Mouse (Mus musculus) stomach, embryonic 15.5 days (tissue): ENCODE measurements at regions not wholly inside any gene's neighbourhood (a gene's known extent, or its start where the extent isn't known, plus 50 kb on each side); places are given as distances from the start of the nearest gene placed in this dataset.

Experiments
- ATAC-seq: fragments of 200-750 bp; cut with Nextera tagmentation; 2 replicates; pipeline ENCODE4 v1.8.0; 2017; ENCODE audit warnings: low read depth, moderate number of reproducible peaks, moderate TSS enrichment; ENCODE audit not compliant: insufficient read depth, low FRiP score
- H3K27ac ChIP-seq: fragments of 300-500 bp; sonication (generic); 2 replicates; pipeline ENCODE4 v1.5.1; 2015; ENCODE audit warnings: mild to moderate bottlenecking, inconsistent platforms
- H3K27me3 ChIP-seq: fragments of 300-500 bp; sonication (generic); replicated peaks from 2 replicates; pipeline ENCODE4 v1.6.1; 2015; ENCODE audit warnings: inconsistent platforms
- H3K36me3 ChIP-seq: fragments of 300-500 bp; sonication (generic); 2 replicates; pipeline ENCODE4 v1.6.1; 2015; ENCODE audit warnings: inconsistent platforms
- H3K4me1 ChIP-seq: fragments of 300-500 bp; sonication (generic); 2 replicates; pipeline ENCODE4 v1.6.1; 2015; ENCODE audit warnings: inconsistent platforms
- H3K4me2 ChIP-seq: fragments of 300-500 bp; sonication (generic); 2 replicates; pipeline ENCODE4 v1.6.1; 2015; ENCODE audit warnings: mild to moderate bottlenecking, inconsistent platforms
- H3K4me3 ChIP-seq: fragments of 300-500 bp; sonication (generic); replicated peaks from 2 replicates; pipeline ENCODE4 v1.5.1; 2015; ENCODE audit warnings: inconsistent platforms
- H3K9ac ChIP-seq: fragments of 300-500 bp; sonication (generic); 2 replicates; pipeline ENCODE4 v1.6.1; 2015; ENCODE audit warnings: inconsistent platforms
- H3K9me3 ChIP-seq: fragments of 300-500 bp; sonication (generic); 2 replicates; pipeline ENCODE4 v1.6.1; 2016; ENCODE audit warnings: inconsistent platforms
- WGBS: fragments of 180-500 bp; shearing (Covaris S2); methylation state at CpG from one replicate; pipeline ENCODE4 v1.1.7; 2015; 5-methylcytosine and 5-hydroxymethylcytosine counted together

DNA sequence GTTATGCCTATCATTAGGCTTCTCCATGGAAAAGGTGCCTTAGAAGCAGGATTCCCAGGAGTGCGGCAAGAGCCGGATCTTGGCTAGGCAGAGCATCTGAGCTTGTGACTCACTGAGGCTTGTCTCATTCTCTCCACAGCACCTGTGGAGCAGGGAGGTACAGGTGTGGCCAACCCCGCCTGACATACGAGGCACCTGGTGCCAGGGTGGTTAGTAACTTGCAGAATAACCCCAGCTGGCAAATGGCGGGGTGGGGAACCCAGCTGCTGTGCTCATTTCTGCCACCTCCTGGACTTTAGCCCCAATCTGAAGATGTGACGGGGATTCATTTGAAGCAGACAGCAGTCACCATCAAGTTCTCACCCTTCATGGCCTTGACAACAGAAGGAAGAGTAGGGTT is 96.2 kb downstream of the Pdgfra start:
- Histone ChIP-seq H3K27me3 (no peaks in the 10 kb centered on the region), H3K4me3 (no peak overlapping the region), H3K36me3 (no peaks in the 10 kb centered on the region), H3K27ac (no peak overlapping the region), H3K9ac (no peak overlapping the region), H3K4me1 (no peaks in the 10 kb centered on the region), H3K4me2 (no peak overlapping the region), H3K9me3 (no peaks in the 10 kb centered on the region)
- ATAC-seq: no peak
- WGBS: 84% methylated on average over 6 of the region's 6 CpGs

DNA sequence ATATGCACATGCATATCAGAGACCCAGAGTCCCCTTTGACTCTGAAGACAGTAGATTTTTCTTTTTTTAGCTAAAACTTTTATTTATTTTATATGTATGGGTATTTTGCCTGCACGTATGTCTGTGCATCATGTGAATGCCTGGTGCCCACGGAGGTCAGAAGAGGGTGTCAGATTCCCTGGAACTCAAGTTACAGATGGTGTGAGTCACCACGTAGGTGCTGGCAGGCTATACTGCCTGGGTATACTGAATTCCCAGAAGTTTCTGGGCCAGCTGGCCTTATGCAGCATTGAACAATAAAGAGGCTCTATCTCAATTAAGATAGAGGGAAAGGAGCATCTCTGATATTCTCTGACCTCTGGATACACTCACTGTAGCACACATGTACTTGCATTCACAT is 97.6 kb downstream of the Pdgfra start:
- WGBS: 81% methylated on average over 3 of the region's 3 CpGs
- H3K9ac ChIP-seq: no peak overlapping the region
- H3K4me1 ChIP-seq: no peaks in the 10 kb centered on the region
- no peaks in the 10 kb centered on the region for H3K9me3 ChIP-seq
- H3K4me2 ChIP-seq: no peak overlapping the region
- H3K27me3 ChIP-seq: no peaks in the 10 kb centered on the region
- no peaks in the 10 kb centered on the region for H3K36me3 ChIP-seq
- no peak overlapping the region for H3K27ac ChIP-seq
- no peak for ATAC-seq
- no peak overlapping the region for H3K4me3 ChIP-seq

DNA sequence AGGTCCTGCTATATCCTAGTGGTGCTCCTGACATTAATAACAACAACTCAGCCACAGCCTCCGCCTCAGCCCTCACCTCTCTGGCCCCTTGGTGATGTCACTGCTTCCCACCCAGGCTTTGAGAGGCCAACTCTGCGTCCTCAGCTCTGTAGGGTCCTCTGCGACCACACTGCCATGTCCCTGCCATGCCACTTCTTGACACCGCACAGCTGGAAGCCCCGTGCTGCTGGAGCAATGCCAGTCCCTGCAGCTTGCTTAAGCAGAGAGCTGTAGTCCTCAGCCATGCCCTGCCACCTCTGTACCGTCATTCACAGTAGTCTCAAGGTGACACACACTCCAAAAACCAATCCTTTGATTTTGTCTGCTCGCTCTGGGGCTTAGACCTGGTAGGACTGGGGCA is 101.3 kb downstream of the Pdgfra start:
- 57% methylated on average over 7 of the region's 7 CpGs for WGBS
- no peaks in the 10 kb centered on the region for H3K27me3 ChIP-seq
- H3K27ac ChIP-seq: no peak overlapping the region
- ATAC-seq: no peak
- no peaks in the 10 kb centered on the region for H3K9me3 ChIP-seq
- H3K4me3 ChIP-seq: no peak overlapping the region
- H3K4me1 ChIP-seq: no peaks in the 10 kb centered on the region
- H3K4me2 ChIP-seq: no peak overlapping the region
- H3K36me3 ChIP-seq: no peaks in the 10 kb centered on the region
- no peak overlapping the region for H3K9ac ChIP-seq

DNA sequence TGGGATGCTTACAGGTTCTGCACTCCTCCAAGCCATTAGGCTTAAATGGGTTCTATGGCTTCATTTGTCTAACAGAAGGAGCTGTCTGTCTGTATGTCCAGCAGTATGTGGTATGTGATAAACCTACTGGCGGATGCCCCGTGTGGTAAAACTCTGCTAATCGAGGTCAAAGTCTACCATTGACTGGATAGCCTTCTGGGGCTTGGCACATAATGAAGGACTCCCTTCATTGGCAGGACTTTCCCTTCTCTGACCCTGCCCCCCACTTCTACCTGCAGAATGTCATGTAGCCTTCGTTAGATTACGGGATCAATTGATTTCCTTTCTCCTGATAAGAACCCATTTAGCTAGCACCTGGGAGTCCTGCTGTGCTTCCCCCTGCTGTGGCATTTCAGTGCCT is 101.7 kb downstream of the Pdgfra start:
- Histone ChIP-seq H3K4me3 (no peak overlapping the region), H3K9ac (no peak overlapping the region), H3K36me3 (no peaks in the 10 kb centered on the region), H3K27ac (no peak overlapping the region), H3K9me3 (no peaks in the 10 kb centered on the region), H3K4me1 (no peaks in the 10 kb centered on the region), H3K4me2 (no peak overlapping the region), H3K27me3 (no peaks in the 10 kb centered on the region)
- peak; percentile 35; the same call in 1 of the 2 replicates for ATAC-seq
- WGBS: 69% methylated on average over 5 of the region's 5 CpGs

DNA sequence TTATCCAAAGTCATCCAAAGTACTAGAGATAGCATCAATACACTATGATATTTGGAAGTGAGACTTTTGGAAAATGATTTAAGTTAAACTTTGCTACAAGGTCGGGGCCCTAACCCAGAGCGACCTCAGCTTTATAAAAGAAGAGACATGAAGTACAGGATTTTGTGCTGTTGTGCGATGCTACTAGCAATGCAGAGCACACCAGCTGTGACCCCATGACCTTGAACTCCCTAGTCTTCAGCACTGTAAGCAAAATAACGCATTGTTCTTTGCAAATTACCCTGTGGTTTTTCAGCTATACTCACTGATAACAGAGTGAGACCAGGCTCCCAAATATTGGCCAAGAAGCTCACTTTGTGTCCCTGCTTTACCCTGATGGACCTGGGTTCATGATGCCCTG is 104.1 kb downstream of the Pdgfra start:
- no peak for ATAC-seq
- no peak overlapping the region for H3K4me2 ChIP-seq
- no peaks in the 10 kb centered on the region for H3K36me3 ChIP-seq
- 67% methylated on average over 4 of the region's 4 CpGs for WGBS
- no peaks in the 10 kb centered on the region for H3K9me3 ChIP-seq
- no peaks in the 10 kb centered on the region for H3K27me3 ChIP-seq
- no peak overlapping the region for H3K4me3 ChIP-seq
- no peak overlapping the region for H3K27ac ChIP-seq
- H3K9ac ChIP-seq: no peak overlapping the region
- H3K4me1 ChIP-seq: no peaks in the 10 kb centered on the region

DNA sequence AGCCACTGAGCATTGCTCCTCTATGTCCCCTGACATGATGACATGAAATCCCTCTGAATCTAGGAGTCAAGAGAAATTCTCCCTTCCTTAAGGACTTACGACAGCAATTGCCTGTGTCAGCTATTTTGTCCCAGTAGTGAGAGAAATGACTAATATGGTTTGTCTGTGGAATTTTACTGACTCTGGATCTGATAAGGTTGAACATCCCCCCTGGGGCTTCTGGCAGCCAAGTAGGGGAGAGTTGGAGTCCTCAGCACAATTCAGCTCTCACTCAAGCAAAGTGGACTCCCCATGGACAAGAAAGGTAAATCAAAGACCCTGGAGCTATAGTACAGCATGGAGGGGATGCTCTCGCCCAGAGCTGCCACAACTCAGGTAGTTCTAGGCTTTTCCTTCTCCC is 105.0 kb downstream of the Pdgfra start:
- H3K4me2 ChIP-seq: no peak overlapping the region
- no peaks in the 10 kb centered on the region for H3K4me1 ChIP-seq
- H3K4me3 ChIP-seq: no peak overlapping the region
- ATAC-seq: no peak
- H3K9me3 ChIP-seq: no peaks in the 10 kb centered on the region
- H3K9ac ChIP-seq: no peak overlapping the region
- no peak overlapping the region for H3K27ac ChIP-seq
- H3K36me3 ChIP-seq: no peaks in the 10 kb centered on the region
- WGBS: 84% methylated on average over 2 of the region's 2 CpGs
- no peaks in the 10 kb centered on the region for H3K27me3 ChIP-seq

DNA sequence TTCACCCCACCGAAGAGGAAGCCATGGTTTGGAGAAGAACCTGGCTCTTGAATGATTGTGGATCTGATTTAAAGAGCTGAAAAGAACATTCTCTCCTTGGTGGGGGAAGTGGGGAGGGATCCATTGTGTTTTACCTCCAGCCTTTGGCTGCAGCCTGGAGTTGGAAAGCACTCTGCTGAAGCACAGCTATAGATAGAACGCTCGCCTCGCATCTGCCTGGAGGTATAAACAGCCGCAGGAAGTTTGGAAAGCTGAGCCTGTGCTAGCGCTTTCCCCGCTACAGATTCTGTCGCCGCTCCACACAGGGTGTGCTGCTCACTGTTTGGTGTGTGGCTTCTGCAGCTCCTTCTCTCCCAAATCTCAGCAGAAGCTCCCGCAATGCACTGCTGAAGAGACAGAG is 108.2 kb downstream of the Pdgfra start:
- no peaks in the 10 kb centered on the region for H3K4me1 ChIP-seq
- ATAC-seq: no peak

DNA sequence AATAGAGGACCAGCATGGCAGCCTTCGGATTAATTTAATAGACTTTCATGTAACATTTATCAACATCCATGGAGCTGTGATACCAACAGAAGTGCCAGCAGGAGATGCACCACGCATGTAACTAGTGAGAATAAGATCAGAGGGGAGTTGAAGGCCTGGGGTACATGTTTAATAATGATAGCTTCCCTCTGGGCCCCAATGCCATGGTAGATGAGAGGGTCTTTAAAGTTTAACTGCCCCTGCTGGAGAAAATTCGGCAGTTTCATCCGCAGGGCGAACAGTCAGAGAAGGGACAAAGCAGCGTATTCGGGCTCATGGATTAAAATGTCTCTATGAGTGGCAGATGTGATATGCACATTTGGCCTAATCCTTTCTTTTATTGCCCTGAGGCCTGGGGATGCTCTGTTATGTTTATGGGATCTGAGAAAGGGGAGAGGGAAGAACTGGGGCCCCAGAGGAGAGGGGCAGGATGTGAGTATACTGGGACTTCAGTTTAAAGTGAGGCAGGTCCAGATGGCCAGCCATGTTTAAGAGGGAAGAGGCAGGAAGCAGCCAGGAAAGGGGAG is 114.1 kb downstream of the Pdgfra start:
- H3K27ac ChIP-seq: no peak overlapping the region
- ATAC-seq: no peak
- H3K27me3 ChIP-seq: no peaks in the 10 kb centered on the region
- H3K4me1 ChIP-seq: no peaks in the 10 kb centered on the region
- H3K36me3 ChIP-seq: no peaks in the 10 kb centered on the region
- H3K4me2 ChIP-seq: no peak overlapping the region
- H3K9me3 ChIP-seq: no peaks in the 10 kb centered on the region
- no peak overlapping the region for H3K4me3 ChIP-seq
- WGBS: 79% methylated on average over 7 of the region's 7 CpGs
- H3K9ac ChIP-seq: no peak overlapping the region

More for the DNA sequence above, 108.2 kb downstream of the Pdgfra start:
- 46% methylated on average over 10 of the region's 10 CpGs for WGBS
- no peak overlapping the region for H3K4me2 ChIP-seq
- H3K27ac ChIP-seq: no peak overlapping the region
- no peak overlapping the region for H3K4me3 ChIP-seq
- no peak overlapping the region for H3K9ac ChIP-seq
- H3K36me3 ChIP-seq: no peaks in the 10 kb centered on the region
- H3K9me3 ChIP-seq: no peaks in the 10 kb centered on the region
- H3K27me3 ChIP-seq: no peaks in the 10 kb centered on the region

DNA sequence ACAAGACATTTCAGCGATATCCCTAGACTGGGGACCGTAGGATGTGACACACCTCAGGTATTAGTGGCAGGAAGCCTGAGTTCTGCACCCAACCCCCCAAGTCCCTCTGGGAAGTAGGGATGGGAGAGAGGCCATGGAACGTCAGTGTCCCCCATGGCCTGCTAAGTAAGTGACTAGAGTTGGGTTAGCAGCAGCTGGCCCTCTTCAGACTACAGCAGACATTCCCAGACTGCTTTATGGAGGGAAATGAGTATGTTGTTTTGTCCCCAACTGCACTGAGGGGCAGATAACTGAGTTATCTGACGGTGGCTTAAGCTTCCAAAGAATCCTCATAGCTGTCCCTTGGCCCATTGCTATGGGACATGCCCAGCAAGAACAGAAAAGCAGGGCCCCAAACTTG is 114.8 kb downstream of the Pdgfra start:
- no peaks in the 10 kb centered on the region for H3K36me3 ChIP-seq
- no peak overlapping the region for H3K4me3 ChIP-seq
- no peaks in the 10 kb centered on the region for H3K4me1 ChIP-seq
- no peak overlapping the region for H3K27ac ChIP-seq
- ATAC-seq: no peak
- no peak overlapping the region for H3K9ac ChIP-seq
- H3K9me3 ChIP-seq: no peaks in the 10 kb centered on the region
- WGBS: 57% methylated on average over 4 of the region's 4 CpGs
- H3K27me3 ChIP-seq: no peaks in the 10 kb centered on the region
- H3K4me2 ChIP-seq: no peak overlapping the region

DNA sequence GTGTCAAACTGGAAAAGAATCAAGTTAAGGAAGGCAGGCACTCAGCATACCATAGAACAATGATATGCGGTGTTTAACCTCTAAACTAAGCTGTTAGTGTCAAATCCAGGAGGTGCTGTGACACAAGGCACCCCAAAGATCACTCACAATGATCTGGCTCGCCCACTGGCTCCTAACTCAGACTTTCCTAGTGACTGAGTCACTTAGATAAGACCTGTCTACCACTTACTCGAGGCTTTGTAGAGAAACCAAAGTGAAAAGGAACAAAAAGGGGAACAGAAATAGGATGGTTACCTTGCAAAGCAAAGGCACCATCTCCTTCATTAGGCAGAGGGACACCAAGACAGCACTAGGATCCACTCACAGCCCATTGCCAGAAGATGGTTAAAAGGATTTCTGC is 115.7 kb downstream of the Pdgfra start:
- no peaks in the 10 kb centered on the region for H3K9me3 ChIP-seq
- no peak overlapping the region for H3K4me3 ChIP-seq
- H3K9ac ChIP-seq: no peak overlapping the region
- no peaks in the 10 kb centered on the region for H3K36me3 ChIP-seq
- ATAC-seq: no peak
- H3K27ac ChIP-seq: no peak overlapping the region
- no peak overlapping the region for H3K4me2 ChIP-seq
- no peaks in the 10 kb centered on the region for H3K27me3 ChIP-seq
- no peaks in the 10 kb centered on the region for H3K4me1 ChIP-seq
- WGBS: 78% methylated on average over 3 of the region's 3 CpGs

DNA sequence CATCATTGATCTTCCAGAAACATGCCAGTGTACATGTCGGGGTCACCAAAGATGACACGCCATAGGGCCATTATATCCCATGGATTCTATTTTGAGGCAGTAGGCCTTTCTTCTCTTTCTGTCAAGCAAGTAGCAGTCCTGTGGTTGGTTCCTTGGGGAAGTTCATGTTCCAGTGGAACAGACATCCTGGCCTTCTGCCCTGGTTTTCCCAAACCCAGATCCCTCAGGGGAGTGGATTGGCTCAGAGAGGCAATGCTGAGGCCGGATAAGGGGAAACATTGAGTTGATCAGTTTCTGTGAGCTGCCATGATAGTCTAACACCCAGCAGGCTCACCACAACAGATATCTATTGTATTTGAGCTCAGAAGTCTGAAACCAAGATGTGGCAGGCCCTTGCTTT is 125.9 kb downstream of the Pdgfra start:
- no peaks in the 10 kb centered on the region for H3K9me3 ChIP-seq
- H3K4me2 ChIP-seq: no peak overlapping the region
- H3K36me3 ChIP-seq: no peaks in the 10 kb centered on the region
- H3K9ac ChIP-seq: no peak overlapping the region
- H3K4me3 ChIP-seq: no peak overlapping the region
- H3K27me3 ChIP-seq: no peaks in the 10 kb centered on the region
- no peak for ATAC-seq
- H3K4me1 ChIP-seq: no peaks in the 10 kb centered on the region
- 87% methylated on average over 3 of the region's 3 CpGs for WGBS
- H3K27ac ChIP-seq: no peak overlapping the region

DNA sequence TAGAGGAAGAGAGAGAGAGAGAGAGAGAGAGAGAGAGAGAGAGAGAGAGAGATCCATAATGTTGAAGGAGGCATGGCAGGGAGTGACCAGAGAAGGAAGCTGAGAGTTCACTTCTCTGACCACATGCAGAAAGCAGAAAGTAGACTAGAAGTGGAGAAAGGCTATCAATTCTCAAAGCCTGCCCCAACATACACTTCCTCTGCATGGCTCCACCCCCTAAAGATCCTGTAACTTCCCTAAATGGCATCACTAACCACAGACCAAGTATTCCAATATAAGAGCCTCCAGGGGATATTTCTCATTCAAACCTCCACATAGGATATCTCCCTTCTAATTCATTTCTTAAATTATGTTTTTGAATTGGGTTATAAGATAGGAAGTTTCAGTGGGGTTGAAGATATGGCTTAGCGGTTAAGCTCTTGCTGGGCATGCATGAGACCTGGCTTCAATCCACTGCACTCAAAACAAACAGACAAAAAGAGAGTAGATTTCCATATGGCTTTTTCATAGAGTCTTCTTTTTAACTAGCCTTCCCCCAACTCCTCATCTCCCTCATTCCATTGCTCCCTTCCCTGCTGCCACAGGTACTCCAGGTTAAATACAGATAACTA is 127.6 kb downstream of the Pdgfra start:
- no peak for ATAC-seq
- H3K9me3 ChIP-seq: no peaks in the 10 kb centered on the region
- no peaks in the 10 kb centered on the region for H3K4me1 ChIP-seq
- H3K4me3 ChIP-seq: no peak overlapping the region
- WGBS: 71% methylated on average over 1 of the region's 1 CpGs
- H3K27me3 ChIP-seq: no peaks in the 10 kb centered on the region
- no peak overlapping the region for H3K4me2 ChIP-seq
- no peaks in the 10 kb centered on the region for H3K36me3 ChIP-seq
- no peak overlapping the region for H3K27ac ChIP-seq
- H3K9ac ChIP-seq: no peak overlapping the region

DNA sequence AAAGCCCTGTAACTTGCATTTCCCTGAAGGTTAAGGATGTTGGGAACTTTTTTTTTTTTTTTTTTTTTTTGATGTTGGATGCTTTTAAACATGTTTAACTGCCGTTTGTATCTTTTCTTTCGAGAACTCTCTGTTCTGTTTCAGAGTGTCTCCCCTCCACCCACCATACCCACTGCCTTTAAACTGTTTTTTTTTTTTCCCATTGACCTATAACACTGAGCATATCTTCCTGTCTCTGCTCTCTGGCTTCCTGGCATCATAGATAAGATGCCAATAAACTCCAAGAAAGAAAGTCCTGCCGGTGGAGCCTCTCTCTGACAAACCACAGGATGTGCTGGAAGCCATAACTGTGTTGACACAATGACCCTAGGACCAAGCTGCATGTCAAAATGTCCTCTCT is 128.6 kb downstream of the Pdgfra start:
- ATAC-seq: no peak
- Histone ChIP-seq H3K4me1 (no peaks in the 10 kb centered on the region), H3K27me3 (no peaks in the 10 kb centered on the region), H3K27ac (no peak overlapping the region), H3K36me3 (no peaks in the 10 kb centered on the region), H3K4me2 (no peak overlapping the region), H3K9ac (no peak overlapping the region), H3K4me3 (no peak overlapping the region), H3K9me3 (no peaks in the 10 kb centered on the region)
- WGBS: 50% methylated on average over 3 of the region's 3 CpGs
